Mouse (Mus musculus) bone marrow, adult 2 months (tissue): ENCODE measurements around the gene Trpv1.

Experiments used
- CTCF ChIP-seq: fragments of 200-500 bp; IDR thresholded peaks from 2 replicates; pipeline ENCODE4 v1.5.1; 2011; ENCODE audit warnings: low read length, control low read depth; ENCODE audit not compliant: control insufficient read depth, insufficient read depth
- POLR2A ChIP-seq: fragments of 200-500 bp; IDR thresholded peaks from 2 replicates; pipeline ENCODE4 v1.6.1; 2011; ENCODE audit warnings: low read depth, mild to moderate bottlenecking, control low read depth, low read length, borderline replicate concordance; ENCODE audit not compliant: control insufficient read depth

DNA sequence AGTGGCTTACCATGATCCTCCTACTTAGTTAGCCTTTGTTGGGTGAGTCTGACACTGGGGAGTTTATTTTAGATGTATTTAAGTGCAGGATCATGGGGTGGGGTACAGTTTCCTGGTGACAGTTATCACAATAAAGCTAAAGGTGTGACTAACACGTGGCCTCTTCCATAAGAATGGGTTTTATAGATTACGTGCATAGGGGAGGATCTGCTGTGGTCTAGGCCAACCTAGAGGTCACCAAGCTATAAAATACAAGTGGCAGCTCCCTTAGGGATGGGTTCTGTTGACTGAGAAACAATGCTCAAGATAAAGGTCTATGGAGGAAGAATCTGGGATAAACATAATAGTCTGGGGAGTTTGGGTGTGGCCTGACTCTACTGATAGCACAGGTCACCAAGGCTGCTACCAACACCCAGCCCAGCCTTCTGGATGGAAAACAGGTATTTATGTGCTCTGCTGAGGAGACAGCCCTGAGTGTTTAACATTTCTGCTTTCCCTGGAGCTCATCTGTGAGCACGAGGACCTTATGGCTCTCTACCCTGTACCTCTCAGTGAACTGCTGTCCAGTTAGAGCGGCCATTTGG lies 23.4 kb downstream of the Trpv1 start:
- no peak for TF ChIP-seq CTCF
- TF ChIP-seq POLR2A = no peak
